Mouse (Mus musculus) heart, postnatal 0 days (tissue): ENCODE measurements around the gene Slc23a4. TPM values are rescaled to one million over a fixed set of nuclear protein-coding genes. Genes with fewer than 3 reads are reported as not detected.

Experiments
- ATAC-seq: fragments of 200-750 bp; cut with Nextera tagmentation; 2 replicates; pipeline ENCODE4 v1.8.0; 2017; ENCODE audit warnings: low read depth, moderate number of reproducible peaks, moderate library complexity; ENCODE audit not compliant: insufficient read depth
- DNase-seq: peaks from one replicate; pipeline ENCODE4 v3.0.0-alpha.2; 2016; ENCODE audit warnings: low spot score
- H3K27ac ChIP-seq: fragments of 300-500 bp; sonication (generic); 2 replicates; pipeline ENCODE4 v1.5.1; 2014; ENCODE audit warnings: low read depth, mild to moderate bottlenecking
- H3K27me3 ChIP-seq: fragments of 300-500 bp; sonication (generic); 2 replicates; pipeline ENCODE4 v1.6.1; 2014; ENCODE audit warnings: low read length, mixed read lengths; ENCODE audit not compliant: control insufficient read depth, insufficient read depth
- H3K36me3 ChIP-seq: fragments of 300-500 bp; sonication (generic); replicated peaks from 2 replicates; pipeline ENCODE4 v1.6.1; 2014; ENCODE audit warnings: low read length, mixed read lengths; ENCODE audit not compliant: control insufficient read depth, insufficient read depth
- H3K4me1 ChIP-seq: fragments of 300-500 bp; sonication (generic); 2 replicates; pipeline ENCODE4 v1.6.1; 2014; ENCODE audit warnings: antibody characterized with exemption; ENCODE audit not compliant: control insufficient read depth, insufficient read depth
- H3K4me2 ChIP-seq: fragments of 300-500 bp; sonication (generic); 2 replicates; pipeline ENCODE4 v1.6.1; 2014; ENCODE audit warnings: low read depth, mild to moderate bottlenecking, low read length, moderate library complexity
- H3K4me3 ChIP-seq: fragments of 300-500 bp; sonication (generic); 2 replicates; pipeline ENCODE4 v1.5.1; 2014; ENCODE audit warnings: low read depth, low read length
- H3K9ac ChIP-seq: fragments of 300-500 bp; sonication (generic); replicated peaks from 2 replicates; pipeline ENCODE4 v1.6.1; 2014; ENCODE audit warnings: low read depth, low read length, mixed read lengths
- H3K9me3 ChIP-seq: fragments of 300-500 bp; sonication (generic); replicated peaks from 2 replicates; pipeline ENCODE4 v1.6.1; 2016; ENCODE audit warnings: low read length; ENCODE audit not compliant: control insufficient read depth
- CTCF ChIP-seq: IDR thresholded peaks from 2 replicates; pipeline ENCODE4 v1.5.1; 2016; ENCODE audit warnings: antibody characterized with exemption, control low read depth, low read depth
- EP300 ChIP-seq: IDR thresholded peaks from 2 replicates; pipeline ENCODE4 v1.6.1; 2016; ENCODE audit warnings: antibody characterized with exemption, low read depth
- WGBS: fragments of 180-500 bp; shearing (Covaris S2); extraction: QIAGEN DNeasy Blood & Tissue Kit; methylation state at CpG from one replicate; pipeline ENCODE4 v1.1.7; 2014; 5-methylcytosine and 5-hydroxymethylcytosine counted together
- polyA plus RNA-seq: library from polyadenylated mRNA; unstranded; fragments of >200 nt; fragmentation: Nextera tagmentation; extraction: Ambion mirVana; gene quantifications from 2 replicates; pipeline ENCODE4 v1.2.1, GENCODE M21; 2015
- total RNA-seq: library from RNA; depleted of rRNA; stranded (reverse); fragments of >200 nt; gene quantifications from 2 replicates; pipeline ENCODE4 v1.2.3, GENCODE M21; 2014; ENCODE audit warnings: low replicate concordance

Slc23a4 gene
- total and polyA plus RNA-seq, 2 experiments from 2014 or later, result 0.04 to 0.42 TPM

DNA sequence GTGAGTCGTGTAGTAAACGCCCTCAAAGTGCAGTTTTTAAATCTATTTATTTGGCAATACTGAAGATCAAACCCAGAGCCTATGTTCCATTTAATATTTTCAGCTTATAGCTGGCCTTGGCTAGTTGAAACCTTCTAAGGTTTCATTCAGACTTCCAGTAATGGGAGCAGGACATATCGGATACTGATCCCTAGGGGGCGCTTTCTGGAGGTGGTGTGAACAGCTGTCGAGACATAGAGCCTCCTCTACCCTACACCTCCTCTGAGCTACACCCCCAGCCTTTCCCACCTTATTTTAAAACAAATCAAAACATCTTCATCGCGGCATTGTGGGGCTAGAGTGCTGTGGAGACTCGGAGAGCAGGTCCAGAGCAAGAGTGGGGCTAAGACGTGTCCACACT is 7.5 kb downstream of the Slc23a4 start:
- DNase-seq (no peak), ATAC-seq (no peak)

GRCm38 (mm10) chr6:34979291-34979690 is 8.9 kb downstream of the Slc23a4 start:
- no peak overlapping the region for H3K4me3 ChIP-seq
- no peak overlapping the region for H3K4me2 ChIP-seq
- H3K27me3 ChIP-seq, result no peaks in the 10 kb centered on the region
- no peak for DNase-seq
- no peaks in the 10 kb centered on the region for H3K4me1 ChIP-seq
- WGBS, result 87% methylated on average over 3 of the region's 3 CpGs
- ATAC-seq, result no peak
- H3K36me3 ChIP-seq, result no peaks in the 10 kb centered on the region
- TF ChIP-seq CTCF, result no peak
- TF ChIP-seq EP300, result no peak
- no peak overlapping the region for H3K9ac ChIP-seq
- no peaks in the 10 kb centered on the region for H3K9me3 ChIP-seq
- H3K27ac ChIP-seq, result no peak overlapping the region

More for the DNA sequence above, 7.5 kb downstream of the Slc23a4 start:
- Histone ChIP-seq H3K4me3 (no peak overlapping the region), H3K4me2 (no peak overlapping the region), H3K36me3 (no peaks in the 10 kb centered on the region), H3K4me1 (no peaks in the 10 kb centered on the region), H3K27me3 (no peaks in the 10 kb centered on the region), H3K9me3 (no peaks in the 10 kb centered on the region), H3K27ac (no peak overlapping the region), H3K9ac (no peak overlapping the region)
- WGBS, result 59% methylated on average over 9 of the region's 9 CpGs
- TF ChIP-seq CTCF (no peak), EP300 (no peak)

DNA sequence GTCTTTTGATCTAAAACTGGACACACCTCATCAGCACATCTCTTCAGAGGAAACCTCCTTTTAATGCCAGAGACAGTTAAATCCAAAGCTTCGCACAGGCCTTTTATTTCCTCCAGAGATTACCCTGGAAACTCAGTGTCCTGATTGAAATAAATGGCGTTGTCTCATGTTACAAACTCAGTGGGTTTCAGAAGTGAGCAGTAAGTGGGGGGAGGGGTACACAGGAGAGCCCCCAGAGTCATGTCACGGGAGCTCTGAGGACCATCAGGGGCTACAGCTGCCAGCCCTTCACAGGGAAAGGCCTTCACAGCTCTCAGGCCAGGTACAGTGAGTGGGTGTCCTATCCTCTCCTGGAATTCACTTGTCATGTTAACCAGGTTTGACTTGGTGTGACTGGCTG is 17.0 kb downstream of the Slc23a4 start:
- H3K4me3 ChIP-seq, result no peak overlapping the region
- no peak for TF ChIP-seq EP300
- no peak for TF ChIP-seq CTCF
- no peaks in the 10 kb centered on the region for H3K36me3 ChIP-seq
- H3K27me3 ChIP-seq, result no peaks in the 10 kb centered on the region
- DNase-seq, result no peak
- ATAC-seq, result no peak
- H3K9ac ChIP-seq, result no peak overlapping the region
- no peaks in the 10 kb centered on the region for H3K4me1 ChIP-seq
- no peak overlapping the region for H3K27ac ChIP-seq
- WGBS, result 67% methylated on average over 3 of the region's 3 CpGs
- H3K4me2 ChIP-seq, result no peak overlapping the region
- no peaks in the 10 kb centered on the region for H3K9me3 ChIP-seq

DNA sequence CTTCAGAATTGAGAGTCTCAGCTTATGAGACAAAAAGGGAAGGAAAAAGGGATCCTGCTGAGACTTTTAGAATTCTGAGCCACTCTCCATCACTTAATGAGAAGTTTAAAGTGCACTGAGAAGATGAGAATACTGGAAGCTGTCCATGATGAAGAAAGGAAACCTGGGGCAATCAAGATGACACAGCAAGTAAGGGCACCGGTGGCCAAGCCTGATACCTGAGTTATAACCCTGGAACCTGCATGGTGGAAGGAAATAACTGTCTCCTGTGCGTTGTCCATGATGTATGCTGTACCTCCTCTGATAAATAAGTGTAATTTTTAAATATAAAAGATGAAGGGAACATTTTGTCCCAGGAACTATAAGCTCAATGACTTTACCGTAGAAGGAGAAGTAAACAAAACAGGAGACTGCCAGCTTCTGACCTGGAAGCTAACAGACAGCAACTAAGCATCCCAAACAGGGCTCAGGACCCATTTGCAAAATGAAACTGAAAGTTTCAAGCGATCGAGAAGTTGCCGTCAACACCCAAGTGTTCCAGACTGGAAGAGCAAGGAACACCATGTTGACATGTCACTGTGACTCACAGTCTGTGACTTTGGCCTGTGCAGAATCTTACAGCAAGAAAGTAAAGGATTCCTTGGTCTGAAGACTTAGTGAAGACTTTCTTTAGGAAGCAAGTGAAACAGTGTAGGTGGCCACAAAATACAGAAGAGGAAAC is 22.2 kb downstream of the Slc23a4 start:
- H3K4me2 ChIP-seq, result no peak overlapping the region
- DNase-seq (no peak), ATAC-seq (no peak)
- H3K27ac ChIP-seq, result no peak overlapping the region
- no peaks in the 10 kb centered on the region for H3K36me3 ChIP-seq
- H3K4me3 ChIP-seq, result no peak overlapping the region
- no peaks in the 10 kb centered on the region for H3K9me3 ChIP-seq
- H3K9ac ChIP-seq, result no peak overlapping the region
- TF ChIP-seq CTCF (no peak), EP300 (no peak)
- H3K27me3 ChIP-seq, result no peaks in the 10 kb centered on the region
- no peaks in the 10 kb centered on the region for H3K4me1 ChIP-seq
- 72% methylated on average over 6 of the region's 6 CpGs for WGBS

GRCm38 (mm10) chr6:34964550-34964949 is 23.7 kb downstream of the Slc23a4 start:
- no peak overlapping the region for H3K4me2 ChIP-seq
- H3K4me1 ChIP-seq, result no peaks in the 10 kb centered on the region
- whole genome bisulfite sequencing, result 64% methylated on average over 2 of the region's 2 CpGs
- ATAC-seq (no peak), DNase-seq (no peak)
- TF ChIP-seq EP300, result no peak
- no peak for TF ChIP-seq CTCF
- no peaks in the 10 kb centered on the region for H3K27me3 ChIP-seq
- no peak overlapping the region for H3K9ac ChIP-seq
- no peak overlapping the region for H3K27ac ChIP-seq
- no peaks in the 10 kb centered on the region for H3K36me3 ChIP-seq
- no peaks in the 10 kb centered on the region for H3K9me3 ChIP-seq
- no peak overlapping the region for H3K4me3 ChIP-seq

GRCm38 (mm10) chr6:34959131-34959530 is 29.1 kb downstream of the Slc23a4 start:
- Histone ChIP-seq H3K36me3 (no peaks in the 10 kb centered on the region), H3K4me2 (no peak overlapping the region), H3K9ac (no peak overlapping the region), H3K4me3 (no peak overlapping the region), H3K27me3 (no peaks in the 10 kb centered on the region), H3K4me1 (no peaks in the 10 kb centered on the region), H3K9me3 (no peaks in the 10 kb centered on the region), H3K27ac (no peak overlapping the region)
- WGBS, result 82% methylated on average over 7 of the region's 7 CpGs
- TF ChIP-seq CTCF, result no peak
- TF ChIP-seq EP300, result no peak
- ATAC-seq (no peak), DNase-seq (no peak)
